Mouse (Mus musculus) MEL (cell line): ENCODE results near the gene Slc36a3. TPM values are rescaled to one million over a fixed set of nuclear protein-coding genes. Genes with fewer than 3 reads are reported as not detected.

Experiments used
- DNase-seq: peaks from one replicate; pipeline ENCODE4 v3.0.0; 2011; ENCODE audit warnings: low read depth, low spot score
- H3K27ac ChIP-seq: 2 replicates; pipeline ENCODE4 v1.5.1; 2012; ENCODE audit warnings: low read depth, mild to moderate bottlenecking, control low read depth, low read length, moderate library complexity; ENCODE audit not compliant: control insufficient read depth
- H3K27me3 ChIP-seq, 2 experiments: fragments of 150-350 bp in 1 of 2; sonication (generic) in 1 of 2; 2 replicates each; pipeline ENCODE4 v1.6.1; 2012; ENCODE audit warnings: low read length in 2 of 2, mild to moderate bottlenecking in 2 of 2, improper control_type of control experiment in 1 of 2, moderate library complexity in 1 of 2; ENCODE audit not compliant: insufficient read depth in 2 of 2, control insufficient read depth in 1 of 2
- H3K36me3 ChIP-seq, 2 experiments: 2 replicates each; pipeline ENCODE4 v1.6.1; 2012 to 2014; ENCODE audit warnings: low read length in 2 of 2, improper control_type of control experiment in 1 of 2, inconsistent platforms in 1 of 2, mild to moderate bottlenecking in 1 of 2; ENCODE audit not compliant: insufficient read depth in 2 of 2, control insufficient read depth in 1 of 2
- H3K4me1 ChIP-seq, 2 experiments: fragments of 150-350 bp in 1 of 2; sonication (generic) in 1 of 2; 2 replicates each; pipeline ENCODE4 v1.6.1; 2012; ENCODE audit warnings: low read length in 2 of 2, improper control_type of control experiment in 1 of 2, mild to moderate bottlenecking in 1 of 2; ENCODE audit not compliant: insufficient read depth in 2 of 2, control insufficient read depth in 1 of 2
- H3K4me3 ChIP-seq, 2 experiments: fragments of 150-350 bp in 1 of 2; sonication (generic) in 1 of 2; 2 replicates each; pipeline ENCODE4 v1.5.1; 2012; ENCODE audit warnings: low read depth in 2 of 2, low read length in 2 of 2, mild to moderate bottlenecking in 2 of 2, moderate library complexity in 2 of 2, control low read depth in 1 of 2, improper control_type of control experiment in 1 of 2; ENCODE audit not compliant: control insufficient read depth in 1 of 2, insufficient read depth in 1 of 2
- H3K79me2 ChIP-seq: 2 replicates; pipeline ENCODE4 v1.6.1; 2012; ENCODE audit warnings: mild to moderate bottlenecking, low read length, moderate library complexity; ENCODE audit not compliant: control insufficient read depth, poor library complexity, insufficient read depth
- H3K9ac ChIP-seq: 2 replicates; pipeline ENCODE4 v1.6.1; 2012; ENCODE audit warnings: low read depth, mild to moderate bottlenecking, control low read depth, low read length, moderate library complexity; ENCODE audit not compliant: control insufficient read depth, poor library complexity, severe bottlenecking
- H3K9me3 ChIP-seq: fragments of 150-350 bp; sonication (generic); replicated peaks from 2 replicates; pipeline ENCODE4 v1.6.1; 2012; ENCODE audit warnings: mild to moderate bottlenecking, low read length, improper control_type of control experiment, moderate library complexity; ENCODE audit not compliant: insufficient read depth
- BHLHE40 ChIP-seq: IDR thresholded peaks from 2 replicates; pipeline ENCODE4 v1.6.1; 2012; ENCODE audit warnings: low read depth, mild to moderate bottlenecking, inconsistent platforms, low read length, improper control_type of control experiment, borderline replicate concordance
- CHD2 ChIP-seq: IDR thresholded peaks from 2 replicates; pipeline ENCODE4 v1.6.1; 2011; ENCODE audit warnings: low read length, improper control_type of control experiment
- CTCF ChIP-seq, 3 experiments: IDR thresholded peaks in 2 of 3; conservative IDR thresholded peaks in 1 of 3; 2 replicates each; pipeline ENCODE4 v1.5.1; 2011 to 2012; ENCODE audit warnings: low read length in 3 of 3, low read depth in 2 of 3, mild to moderate bottlenecking in 2 of 3, improper control_type of control experiment in 1 of 3, inconsistent platforms in 1 of 3, mixed read lengths in 1 of 3, moderate library complexity in 1 of 3; ENCODE audit not compliant: control insufficient read depth in 1 of 3, insufficient read depth in 1 of 3, poor library complexity in 1 of 3, severe bottlenecking in 1 of 3
- E2F4 ChIP-seq: IDR thresholded peaks from 2 replicates; pipeline ENCODE4 v1.6.1; 2011; ENCODE audit warnings: low read depth, low read length, improper control_type of control experiment, borderline replicate concordance
- ETS1 ChIP-seq: IDR thresholded peaks from 2 replicates; pipeline ENCODE4 v1.6.1; 2012; ENCODE audit warnings: low read depth, mild to moderate bottlenecking, inconsistent platforms, low read length, improper control_type of control experiment, moderate library complexity
- GATA1 ChIP-seq: IDR thresholded peaks from 2 replicates; pipeline ENCODE4 v1.6.1; 2011; ENCODE audit warnings: low read depth, low read length, improper control_type of control experiment
- HCFC1 ChIP-seq: IDR thresholded peaks from 2 replicates; pipeline ENCODE4 v1.6.1; 2012; ENCODE audit warnings: low read depth, mild to moderate bottlenecking, inconsistent platforms, low read length, improper control_type of control experiment, moderate library complexity
- JUND ChIP-seq: IDR thresholded peaks from 2 replicates; pipeline ENCODE4 v1.6.1; 2011; ENCODE audit warnings: low read depth, mild to moderate bottlenecking, improper control_type of control experiment, low read length
- MAFK ChIP-seq: IDR thresholded peaks from 2 replicates; pipeline ENCODE4 v1.6.1; 2011; ENCODE audit warnings: low read depth, mild to moderate bottlenecking, low read length, improper control_type of control experiment, borderline replicate concordance
- MAZ ChIP-seq: IDR thresholded peaks from 2 replicates; pipeline ENCODE4 v1.6.1; 2012; ENCODE audit warnings: low read depth, mild to moderate bottlenecking, inconsistent platforms, low read length, improper control_type of control experiment
- MXI1 ChIP-seq: IDR thresholded peaks from 2 replicates; pipeline ENCODE4 v1.6.1; 2011; ENCODE audit warnings: mild to moderate bottlenecking, low read depth, low read length, improper control_type of control experiment
- MYC ChIP-seq: IDR thresholded peaks from 2 replicates; pipeline ENCODE4 v1.6.1; 2011; ENCODE audit warnings: low read depth, mild to moderate bottlenecking, low read length, improper control_type of control experiment, moderate library complexity
- NELFE ChIP-seq: IDR thresholded peaks from 2 replicates; pipeline ENCODE4 v1.6.1; 2011; ENCODE audit warnings: low read depth, low read length, improper control_type of control experiment
- NRF1 ChIP-seq: IDR thresholded peaks from 2 replicates; pipeline ENCODE4 v1.6.1; 2014; ENCODE audit warnings: low read depth, mild to moderate bottlenecking, inconsistent platforms, low read length, improper control_type of control experiment, moderate library complexity; ENCODE audit not compliant: poor library complexity, insufficient read depth, severe bottlenecking
- POLR2A ChIP-seq, 2 experiments: IDR thresholded peaks; 2 replicates each; pipeline ENCODE4 v1.6.1; 2011 to 2012; ENCODE audit warnings: low read length in 2 of 2, mild to moderate bottlenecking in 2 of 2, control low read depth in 1 of 2, improper control_type of control experiment in 1 of 2, low read depth in 1 of 2, moderate library complexity in 1 of 2; ENCODE audit not compliant: control insufficient read depth in 1 of 2, insufficient read depth in 1 of 2, poor library complexity in 1 of 2
- RCOR1 ChIP-seq: IDR thresholded peaks from 2 replicates; pipeline ENCODE4 v1.6.1; 2012; ENCODE audit warnings: low read depth, mild to moderate bottlenecking, inconsistent platforms, low read length, improper control_type of control experiment
- SIN3A ChIP-seq: IDR thresholded peaks from 2 replicates; pipeline ENCODE4 v1.6.1; 2012; ENCODE audit warnings: low read length, improper control_type of control experiment, inconsistent platforms
- SMC3 ChIP-seq: IDR thresholded peaks from 2 replicates; pipeline ENCODE4 v1.6.1; 2011; ENCODE audit warnings: low read depth, low read length, improper control_type of control experiment
- TBP ChIP-seq: IDR thresholded peaks from 2 replicates; pipeline ENCODE4 v1.8.0; 2011; ENCODE audit warnings: low read depth, low read length, improper control_type of control experiment
- TCF12 ChIP-seq: IDR thresholded peaks from 2 replicates; pipeline ENCODE4 v1.6.1; 2014; ENCODE audit warnings: low read depth, mild to moderate bottlenecking, inconsistent platforms, low read length, improper control_type of control experiment, moderate library complexity
- UBTF ChIP-seq: IDR thresholded peaks from 2 replicates; pipeline ENCODE4 v1.6.1; 2012; ENCODE audit warnings: low read depth, mild to moderate bottlenecking, inconsistent platforms, low read length, improper control_type of control experiment, moderate library complexity, borderline replicate concordance; ENCODE audit not compliant: insufficient read depth
- USF1 ChIP-seq: IDR thresholded peaks from 2 replicates; pipeline ENCODE4 v1.6.1; 2014; ENCODE audit warnings: low read depth, mild to moderate bottlenecking, inconsistent platforms, low read length, improper control_type of control experiment, moderate library complexity
- USF2 ChIP-seq, 2 experiments: IDR thresholded peaks; 2 replicates each; pipeline ENCODE4 v1.6.1; 2011 to 2012; ENCODE audit warnings: improper control_type of control experiment in 2 of 2, low read length in 2 of 2, borderline replicate concordance in 1 of 2, inconsistent platforms in 1 of 2, low read depth in 1 of 2, mild to moderate bottlenecking in 1 of 2; ENCODE audit not compliant: insufficient read depth in 1 of 2
- ZC3H11A ChIP-seq: IDR thresholded peaks from 2 replicates; pipeline ENCODE4 v1.6.1; 2012; ENCODE audit warnings: low read depth, mild to moderate bottlenecking, inconsistent platforms, low read length, improper control_type of control experiment
- ZKSCAN1 ChIP-seq: IDR thresholded peaks from 2 replicates; pipeline ENCODE4 v1.6.1; 2012; ENCODE audit warnings: low read depth, mild to moderate bottlenecking, inconsistent platforms, low read length, improper control_type of control experiment, moderate library complexity
- ZMIZ1 ChIP-seq: IDR thresholded peaks from 2 replicates; pipeline ENCODE4 v1.6.1; 2012; ENCODE audit warnings: low read depth, mild to moderate bottlenecking, inconsistent platforms, low read length, improper control_type of control experiment, moderate library complexity
- ZNF384 ChIP-seq: IDR thresholded peaks from 2 replicates; pipeline ENCODE4 v1.6.1; 2012; ENCODE audit warnings: low read depth, mild to moderate bottlenecking, inconsistent platforms, low read length, improper control_type of control experiment
- polyA plus RNA-seq, 2 experiments: library from polyadenylated mRNA; stranded (reverse) in 1 of 2; unstranded in 1 of 2; fragments of >175 nt in 1 of 2; fragments of >200 nt in 1 of 2; gene quantifications; 2 replicates each; pipeline versions ENCODE4 v1.2.1 to v1.2.4; 2012; ENCODE audit warnings: low replicate concordance in 2 of 2, low read depth in 1 of 2; ENCODE audit not compliant: insufficient read length in 2 of 2, insufficient read depth in 1 of 2, missing spikeins in 1 of 2
- total RNA-seq: library from RNA; depleted of rRNA; stranded (reverse); fragments of 300-350 nt; gene quantifications from 2 replicates; pipeline ENCODE4 v1.2.3, GENCODE M21; 2012

Slc36a3 gene
- total and polyA plus RNA-seq, 3 experiments, result 0.12 to 0.15 TPM; not detected in 1

- Histone ChIP-seq H3K36me3 (peaks cover 0 to 9% of the 10 kb centered on the region in 2 experiments; a peak in 2 of 4 replicates), H3K4me3 (no peak overlapping the region; a peak in 1 of 4 replicates), H3K27me3 (no peaks in the 10 kb centered on the region), H3K79me2 (no peaks in the 10 kb centered on the region), H3K4me1 (peaks cover 9 to 28% of the 10 kb centered on the region in 2 experiments), H3K27ac (no peak overlapping the region), H3K9me3 (no peaks in the 10 kb centered on the region), H3K9ac (peak overlapping the region; percentile 13; the same call in 1 of the 2 replicates)
- TF ChIP-seq HCFC1, result peak; percentile 56; the same call in 1 of the 2 replicates
- 0 out of 2 replicates have a peak, but pooled peaks have one; percentile 58 for TF ChIP-seq TBP
- TF ChIP-seq GATA1, result peak; percentile 53; the same call in 1 of the 2 replicates
- TF ChIP-seq ZC3H11A, result peak; percentile 100
- TF ChIP-seq MAZ, result 0 out of 2 replicates have a peak, but pooled peaks have one; percentile 39
- no peak for TF ChIP-seq NRF1
- TF ChIP-seq CTCF (IDR thresholded peaks at IDR 0.05 in 2 of 3, conservative IDR thresholded peaks at IDR 0.05 in 1 of 3; ENCODE audit: control insufficient read depth in 1 of 3, insufficient read depth in 1 of 3, low read depth in 2 of 3, low read length in 3 of 3, poor library complexity in 1 of 3, severe bottlenecking in 1 of 3), result peak in 2 of 3 experiments; percentile 95 to 98
- TF ChIP-seq SMC3, result peak; percentile 97
- no peak for TF ChIP-seq BHLHE40
- TF ChIP-seq JUND, result no peak
- TF ChIP-seq MYC, result 0 out of 2 replicates have a peak, but pooled peaks have one; percentile 63
- no peak for TF ChIP-seq TCF12
- peak; percentile 40; the same call in 1 of the 2 replicates for TF ChIP-seq ZNF384
- peak; percentile 59; the same call in 1 of the 2 replicates for TF ChIP-seq SIN3A
- peak; percentile 94 for DNase-seq
Observed at GRCm38 (mm10) chr11:55158785-55159359, 7.4 kb upstream of the Slc36a3 start.

DNA sequence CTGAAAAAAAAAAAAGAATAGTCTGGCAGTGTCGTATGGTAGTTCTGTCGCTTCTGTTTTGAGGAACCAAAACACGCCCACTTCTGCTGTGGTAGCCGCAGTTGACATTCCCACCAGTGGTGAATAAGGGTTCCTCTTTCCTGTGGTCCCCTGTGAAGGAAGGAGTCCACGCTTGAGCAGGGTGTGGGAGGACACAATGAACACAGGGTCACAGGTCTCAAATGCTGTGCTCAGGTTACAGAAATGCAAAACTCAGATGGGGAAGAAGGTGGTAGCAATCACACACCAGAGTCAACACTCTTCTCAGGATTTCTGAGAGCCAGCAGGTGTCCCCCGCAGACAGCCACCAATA is 3.5 kb upstream of the Slc36a3 start:
- H3K9ac ChIP-seq, result peak overlapping the region; percentile 26
- H3K36me3 ChIP-seq, result peaks cover 0 to 9% of the 10 kb centered on the region in 2 experiments; a peak in 2 of 4 replicates
- no peaks in the 10 kb centered on the region for H3K9me3 ChIP-seq
- peak overlapping the region; percentile 83 for H3K27ac ChIP-seq
- peaks cover 9 to 29% of the 10 kb centered on the region in 2 experiments for H3K4me1 ChIP-seq
- H3K79me2 ChIP-seq, result no peaks in the 10 kb centered on the region
- no peaks in the 10 kb centered on the region for H3K27me3 ChIP-seq
- DNase-seq, result peak; percentile 94
- H3K4me3 ChIP-seq, result peak overlapping the region; percentile 6 to 45; a peak in 3 of 4 replicates
- no peak for TF ChIP-seq UBTF
- TF ChIP-seq CTCF (IDR thresholded peaks at IDR 0.05 in 2 of 3, conservative IDR thresholded peaks at IDR 0.05 in 1 of 3; ENCODE audit: control insufficient read depth in 1 of 3, insufficient read depth in 1 of 3, low read depth in 2 of 3, low read length in 3 of 3, poor library complexity in 1 of 3, severe bottlenecking in 1 of 3), result no peak
- peak; percentile 72 for TF ChIP-seq JUND
- no peak for TF ChIP-seq GATA1
- TF ChIP-seq RCOR1, result no peak
- TF ChIP-seq CHD2, result no peak
- TF ChIP-seq SMC3, result no peak; the same call in 1 of the 2 replicates
- TF ChIP-seq ETS1, result peak; percentile 17; the same call in 1 of the 2 replicates
- TF ChIP-seq NELFE, result peak; percentile 40; the same call in 1 of the 2 replicates
- no peak for TF ChIP-seq USF1
- TF ChIP-seq SIN3A, result peak; percentile 91
- peak; percentile 90 for TF ChIP-seq ZNF384
- no peak for TF ChIP-seq NRF1
- no peak for TF ChIP-seq USF2 (IDR thresholded peaks at IDR 0.05; ENCODE audit: borderline replicate concordance in 1 of 2, insufficient read depth in 1 of 2, low read depth in 1 of 2, low read length in 2 of 2)
- TF ChIP-seq POLR2A (IDR thresholded peaks at IDR 0.05; ENCODE audit: control insufficient read depth in 1 of 2, insufficient read depth in 1 of 2, low read depth in 1 of 2, low read length in 2 of 2, poor library complexity in 1 of 2), result peak; percentile 26 to 65; a peak in 2 of 4 replicates
- peak; percentile 80 for TF ChIP-seq MYC
- peak; percentile 50; the same call in 1 of the 2 replicates for TF ChIP-seq TCF12
- TF ChIP-seq ZMIZ1, result peak; percentile 69; the same call in 1 of the 2 replicates
- TF ChIP-seq MXI1, result no peak; the same call in none of the 2 replicates
- TF ChIP-seq MAFK, result 0 out of 2 replicates have a peak, but pooled peaks have one; percentile 24
- TF ChIP-seq E2F4, result no peak
- TF ChIP-seq ZKSCAN1, result no peak
